Mouse (Mus musculus): ENCODE data around the gene Itga3. TPM values are rescaled to one million over a fixed set of nuclear protein-coding genes. Genes with fewer than 3 reads are reported as not detected.

Itga3 gene
- total RNA-seq (2021): 10 to 100 TPM; 11.2 to 14.0 TPM
- long read RNA-seq, full-length matches to known transcripts: 1 of 14 reads
- long read RNA-seq, partial matches to known transcripts: 10 of 14 reads
- long read RNA-seq, other reads (novel, unspliced or antisense): 3 of 14 reads

DNA sequence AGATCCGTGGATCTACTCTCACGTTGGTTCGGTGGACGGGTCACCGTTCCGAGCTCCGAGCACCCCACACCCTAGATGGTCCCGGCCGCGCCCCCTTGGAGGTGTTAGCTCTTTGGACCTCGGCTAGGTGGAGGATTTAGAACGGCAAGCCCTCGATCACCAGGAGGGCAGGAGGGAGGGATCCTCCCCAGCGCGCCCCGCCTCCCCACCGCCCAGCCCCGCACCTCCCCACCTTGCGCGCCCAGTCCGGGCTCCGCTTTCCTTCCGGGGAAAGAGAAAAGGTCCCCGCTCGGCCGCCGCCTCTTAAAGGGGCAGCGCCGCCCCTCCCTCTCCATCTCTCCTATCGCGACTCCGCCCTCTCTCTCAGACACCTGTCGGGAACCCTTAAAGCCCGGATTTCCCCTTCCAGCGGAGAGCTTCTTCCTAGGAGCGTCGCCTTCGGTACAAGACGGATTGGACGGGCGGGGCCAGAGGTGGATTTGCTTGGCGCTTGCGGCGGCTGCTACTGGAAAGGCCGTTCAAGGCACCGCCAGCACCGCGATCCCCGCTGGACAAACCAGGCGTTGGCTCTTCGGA is at the start of gene Itga3:
Gene Itga3 (minus strand): TSS at position 266 of the 576 bp plus-strand sequence.
- DNase-seq (ENCODE audit: low spot score in 2 of 2): peak; percentile 9 to 24

DNA sequence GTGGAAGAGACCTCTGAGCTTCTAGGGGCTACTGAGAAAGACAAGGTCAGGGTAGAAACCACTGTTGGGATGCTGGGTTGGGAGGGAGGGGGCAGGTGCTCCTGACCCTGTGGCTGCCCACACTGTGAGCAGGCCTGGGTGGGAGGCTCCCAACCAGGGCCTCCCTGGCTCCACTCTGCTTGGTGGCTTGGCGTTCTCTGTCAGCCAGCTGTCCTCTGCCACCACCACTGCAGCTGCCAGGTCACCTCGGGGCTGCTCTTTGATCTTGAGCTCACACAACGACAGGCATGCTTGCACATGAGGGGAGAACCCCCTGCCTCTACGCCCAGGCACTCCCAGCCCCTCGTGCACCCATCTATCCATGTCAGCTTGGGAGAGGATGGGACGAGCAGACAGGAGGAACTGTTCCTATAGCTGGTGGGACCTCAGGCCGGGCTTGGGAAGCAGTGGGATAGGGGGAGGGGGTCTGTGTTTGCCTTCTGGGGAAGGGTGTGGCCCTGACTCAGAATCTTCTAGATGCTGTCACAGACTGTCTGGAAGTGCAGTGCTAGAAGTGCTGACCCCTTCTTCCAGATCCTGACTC is 48.9 kb upstream of the Itga3 start:
- no peak for DNase-seq (ENCODE audit: low spot score in 2 of 2)

DNA sequence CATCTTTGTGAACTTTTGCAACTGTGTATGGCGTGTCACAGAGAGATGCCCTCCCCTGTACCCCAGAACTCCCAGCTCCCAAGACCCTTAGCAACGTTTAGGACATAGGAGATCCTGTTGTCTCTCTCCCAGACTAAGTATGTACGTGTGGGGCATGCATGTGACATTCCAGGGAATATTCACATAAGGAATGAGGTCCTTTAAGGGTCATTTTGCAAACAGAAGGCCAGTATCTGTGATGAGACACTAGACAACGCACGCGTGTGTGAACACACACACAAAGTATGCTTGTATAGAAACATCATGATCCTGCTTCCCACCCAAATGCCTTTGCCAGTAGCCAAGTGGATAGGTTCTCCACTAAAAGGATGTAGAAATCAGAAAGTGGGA is 45.5 kb upstream of the Itga3 start:
- DNase-seq (ENCODE audit: low spot score in 2 of 2): no peak

DNA sequence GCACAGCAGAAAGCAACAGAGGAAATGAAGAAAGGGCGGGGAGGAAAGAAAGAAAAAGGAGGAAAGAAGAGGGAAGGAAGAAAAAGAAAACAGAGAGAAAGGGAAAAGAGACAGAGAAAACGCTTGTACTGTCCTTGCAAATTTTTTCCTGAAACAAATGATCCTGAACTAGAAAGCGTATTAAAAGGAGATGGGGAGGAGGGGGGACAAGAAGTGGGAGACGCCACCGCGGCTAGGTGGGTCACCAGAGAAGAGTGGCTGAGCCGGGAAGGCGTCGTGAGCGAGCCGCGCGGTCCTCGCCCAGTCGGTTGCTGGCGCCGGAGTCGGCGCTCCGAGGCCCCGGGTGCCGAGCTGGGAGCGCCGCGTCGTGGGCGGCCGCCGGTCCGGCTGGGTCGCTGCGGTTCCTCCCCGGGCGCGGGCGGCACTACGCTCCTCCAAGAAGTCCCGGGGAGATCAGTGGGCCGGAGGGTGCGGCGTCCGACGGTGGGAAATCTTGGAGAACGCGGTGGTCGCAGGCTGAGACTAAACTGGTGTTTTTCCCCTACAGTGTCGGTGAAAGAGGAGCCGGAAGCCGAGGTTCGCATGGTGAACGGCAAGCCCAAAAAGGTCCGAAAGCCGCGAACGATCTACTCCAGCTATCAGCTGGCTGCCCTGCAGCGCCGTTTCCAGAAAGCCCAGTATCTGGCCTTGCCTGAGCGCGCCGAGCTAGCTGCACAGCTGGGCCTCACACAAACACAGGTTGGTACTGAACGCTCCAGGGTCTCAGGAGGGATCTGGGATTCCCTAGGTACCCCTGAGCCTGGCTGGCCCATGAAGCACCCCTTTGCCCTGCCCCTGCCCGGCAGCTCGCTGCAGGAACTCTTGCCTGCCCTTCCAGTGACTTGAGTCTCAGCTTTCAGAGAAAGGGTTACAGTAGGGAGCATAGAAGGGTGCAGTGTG is 44.8 kb upstream of the Itga3 start:
- DNase-seq (ENCODE audit: low spot score in 2 of 2): no peak

DNA sequence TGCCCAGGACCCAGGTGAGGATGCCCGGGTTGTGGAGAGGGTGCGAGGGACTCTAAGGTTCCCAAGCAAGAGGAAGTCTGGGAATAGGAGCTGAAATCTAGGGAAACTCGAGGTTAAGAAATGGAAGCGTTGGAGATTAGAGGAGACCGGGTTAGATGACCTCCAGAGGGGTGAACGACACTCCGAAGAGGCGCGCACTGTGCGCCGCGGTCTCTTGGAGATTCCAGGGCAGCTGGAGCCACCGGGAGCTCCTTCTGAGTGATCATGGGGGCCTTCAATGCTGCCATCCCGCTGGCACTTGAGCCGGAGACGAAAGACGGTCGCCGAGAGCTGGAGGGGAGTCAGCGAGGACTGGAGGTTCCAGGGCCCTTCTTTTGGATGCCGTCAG is 44.0 kb upstream of the Itga3 start:
- DNase-seq (ENCODE audit: low spot score in 2 of 2): no peak

DNA sequence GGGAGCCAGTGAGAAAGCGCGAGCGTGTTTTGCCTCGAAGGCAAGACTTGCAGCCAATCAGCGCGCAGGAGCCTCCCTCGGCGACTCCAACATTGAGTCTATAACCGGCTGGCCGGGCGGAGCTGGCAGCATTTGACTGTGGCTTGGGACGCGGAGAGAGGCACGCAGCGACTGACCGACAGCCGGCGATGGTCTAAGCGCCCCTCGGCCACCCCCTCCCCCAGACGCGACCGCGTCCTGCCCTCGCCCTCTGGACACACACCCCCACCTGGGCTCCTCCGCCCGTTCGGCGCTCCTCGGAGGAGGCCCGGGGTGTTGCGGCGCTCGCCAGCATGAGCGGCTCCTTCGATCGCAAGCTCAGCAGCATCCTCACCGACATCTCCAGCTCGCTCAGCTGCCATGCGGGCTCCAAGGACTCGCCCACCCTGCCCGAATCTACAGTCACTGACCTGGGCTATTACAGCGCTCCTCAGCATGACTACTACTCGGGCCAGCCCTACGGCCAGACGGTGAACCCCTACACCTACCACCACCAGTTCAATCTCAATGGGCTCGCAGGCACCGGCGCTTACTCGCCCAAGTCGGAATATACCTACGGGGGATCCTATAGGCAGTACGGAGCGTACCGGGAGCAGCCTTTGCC is 43.5 kb upstream of the Itga3 start, which contains the start of gene Dlx3:
Gene Dlx3 (plus strand): TSS at position 130 of the 643 bp plus-strand sequence.
- DNase-seq (ENCODE audit: low spot score in 2 of 2): no peak

DNA sequence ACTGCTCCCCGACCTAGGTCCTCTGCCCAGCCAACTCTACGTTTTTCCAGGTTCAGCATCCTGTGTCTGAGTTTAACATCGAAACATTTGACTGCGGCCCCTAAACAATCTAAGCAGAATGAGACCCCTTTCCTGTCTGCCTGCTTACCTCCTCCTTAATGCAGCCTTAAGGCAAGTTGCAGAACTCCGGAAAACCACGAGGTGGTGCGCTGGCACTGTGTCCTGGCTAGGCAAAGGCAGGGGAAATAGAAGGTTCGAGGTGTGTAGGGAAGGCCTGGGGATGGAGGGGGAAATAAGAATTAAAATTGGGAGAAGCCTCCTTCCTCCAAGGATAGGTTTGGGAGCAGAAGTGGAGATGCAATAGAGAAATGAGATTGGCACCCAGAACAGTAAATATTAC is 41.9 kb upstream of the Itga3 start:
- DNase-seq (ENCODE audit: low spot score in 2 of 2): peak; percentile 34 to 76

DNA sequence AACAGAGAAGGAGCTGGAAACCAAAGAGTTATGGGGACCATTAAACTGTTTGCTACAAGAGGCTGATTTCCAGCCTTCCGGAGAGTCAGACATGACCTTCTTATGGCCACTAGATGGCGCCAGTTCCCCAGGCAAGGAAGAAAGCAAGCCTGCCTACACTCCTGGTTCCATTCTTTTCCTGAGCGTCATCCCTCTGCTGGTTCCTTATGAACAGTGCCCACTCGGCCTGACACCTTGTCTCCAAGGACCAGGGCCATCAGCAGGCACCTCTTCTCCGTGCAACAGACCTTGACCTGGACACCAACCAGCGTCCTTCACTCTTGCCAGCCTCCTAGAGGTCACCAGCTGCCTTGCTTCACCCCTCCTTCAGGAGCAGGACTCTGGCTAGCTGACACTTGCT is 40.4 kb upstream of the Itga3 start:
- peak; percentile 52 to 88 for DNase-seq (ENCODE audit: low spot score in 2 of 2)

DNA sequence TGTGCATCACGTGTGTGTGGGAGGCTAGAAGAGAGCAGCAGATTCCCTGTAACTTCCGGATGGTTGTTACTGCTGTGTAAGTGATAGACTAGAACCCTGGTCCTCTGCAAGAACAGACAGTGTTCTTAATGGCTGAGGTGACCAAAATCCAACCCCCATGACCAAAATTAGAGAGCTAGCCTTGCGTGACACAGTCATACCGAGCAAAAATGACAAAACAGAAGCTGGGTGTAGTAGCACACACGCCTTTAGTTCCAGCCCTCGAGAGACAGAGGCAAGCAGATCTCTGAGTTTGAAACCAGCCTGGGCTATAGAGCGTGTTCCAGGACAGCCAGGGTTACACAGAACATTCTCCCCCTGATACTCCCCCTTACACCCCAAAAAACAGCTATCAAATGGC is 33.5 kb upstream of the Itga3 start:
- DNase-seq (ENCODE audit: low spot score in 2 of 2): no peak

DNA sequence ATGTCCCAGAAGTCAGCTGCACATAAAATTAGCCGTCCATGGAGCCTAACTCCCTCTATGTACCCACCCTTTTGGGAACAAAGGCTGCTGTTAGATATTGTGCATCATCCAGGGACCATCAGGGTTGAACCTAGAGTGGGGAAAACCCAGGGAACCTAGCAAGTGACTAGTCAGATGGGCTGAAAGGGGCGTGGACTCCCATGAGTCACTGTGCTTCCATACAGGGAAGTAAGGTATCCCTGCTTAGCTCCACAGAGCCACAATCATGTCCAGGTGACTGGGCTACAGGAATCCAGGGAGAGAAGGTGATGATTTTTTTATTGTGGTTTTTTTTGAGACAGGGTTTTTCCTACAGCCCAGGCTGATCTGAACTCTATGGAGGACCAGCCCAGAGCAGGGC is 32.4 kb upstream of the Itga3 start:
- DNase-seq (ENCODE audit: low spot score in 2 of 2): no peak

DNA sequence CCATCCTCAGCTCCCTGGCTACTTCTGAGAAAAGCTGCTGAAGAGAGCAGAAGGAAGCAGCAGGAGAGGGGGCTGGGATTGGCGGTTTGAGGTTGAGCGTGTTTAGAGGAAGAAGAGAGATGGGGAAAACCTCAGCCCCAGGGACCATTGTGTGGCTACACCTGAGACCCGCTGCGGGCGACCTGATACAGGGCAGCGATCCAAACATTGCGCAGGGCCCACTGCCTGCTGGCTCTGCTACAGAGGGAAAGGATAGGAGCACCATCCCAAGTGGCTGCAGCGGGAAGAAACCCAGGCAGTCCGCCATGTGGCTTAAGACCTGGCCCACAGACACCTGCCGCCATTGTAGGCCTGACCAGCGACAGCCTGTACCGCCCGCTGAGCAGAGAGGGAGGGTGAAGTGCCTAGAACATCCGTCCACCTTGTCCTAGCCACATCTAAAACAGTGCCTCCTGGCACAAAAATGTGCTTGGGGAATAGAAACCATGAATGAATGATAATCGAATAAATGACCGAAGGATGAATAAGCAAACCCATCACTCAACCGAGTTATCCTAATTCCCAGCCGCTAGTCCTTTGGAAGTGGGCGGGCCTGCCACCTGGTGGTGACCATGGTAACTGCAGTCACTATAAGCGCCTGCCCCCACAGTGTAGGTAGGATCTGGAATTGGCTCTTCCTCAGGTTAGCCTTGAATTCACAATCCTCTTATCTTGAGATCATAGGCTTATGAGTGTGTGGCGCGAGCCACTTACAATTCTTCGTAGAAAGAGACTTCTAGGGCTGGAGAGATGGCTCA is 30.0 kb upstream of the Itga3 start:
- DNase-seq (ENCODE audit: low spot score in 2 of 2): peak; percentile 69 to 84

DNA sequence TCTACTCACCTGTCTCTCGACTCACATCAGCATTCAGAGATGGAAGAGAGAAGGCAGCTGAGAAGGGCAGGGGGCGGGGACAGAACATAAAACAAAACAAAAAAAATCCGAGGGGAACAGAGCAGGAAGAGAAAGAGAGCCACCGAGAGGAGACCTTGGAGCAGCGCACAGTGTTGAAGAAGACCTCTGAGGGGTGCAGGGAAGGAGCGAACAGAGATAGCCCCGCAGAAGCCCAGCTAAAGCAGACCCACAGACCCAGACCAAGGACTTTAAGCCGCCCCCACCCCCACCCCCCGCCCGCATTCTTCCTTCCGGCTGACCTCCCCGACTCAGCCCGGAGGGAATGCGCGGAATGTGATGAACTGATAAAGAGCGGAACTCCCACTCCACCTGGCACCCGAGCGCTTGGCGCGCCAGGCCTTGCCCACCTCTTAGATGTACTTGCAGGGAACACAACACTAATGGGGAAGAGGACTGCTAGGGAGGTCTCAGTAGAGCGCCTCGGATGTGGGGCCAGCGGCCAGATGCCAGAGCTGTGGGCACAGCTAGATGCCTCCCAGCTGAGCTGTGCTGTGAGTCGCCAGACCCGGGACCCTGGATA is 28.8 kb upstream of the Itga3 start:
- DNase-seq (ENCODE audit: low spot score in 2 of 2): no peak

DNA sequence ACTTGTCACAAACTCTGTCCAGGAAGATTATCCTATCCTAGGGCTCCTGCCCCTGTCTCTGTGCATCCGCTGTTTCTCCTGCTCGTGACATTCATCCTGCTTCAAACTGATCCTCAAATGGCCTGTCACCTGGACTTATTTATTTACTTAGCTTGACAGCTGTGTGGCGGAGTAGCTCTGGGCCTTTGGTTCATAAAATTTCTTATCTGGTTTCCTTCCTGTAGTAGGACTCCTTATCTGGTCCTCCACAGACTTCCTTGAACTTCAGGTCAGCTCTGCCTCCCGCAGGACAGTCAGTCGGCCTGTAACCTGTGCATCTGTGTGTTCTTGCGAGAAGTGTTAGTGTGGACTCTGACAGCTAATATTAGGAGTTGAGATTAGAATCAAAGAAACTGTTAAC is 27.7 kb upstream of the Itga3 start:
- no peak for DNase-seq (ENCODE audit: low spot score in 2 of 2)

DNA sequence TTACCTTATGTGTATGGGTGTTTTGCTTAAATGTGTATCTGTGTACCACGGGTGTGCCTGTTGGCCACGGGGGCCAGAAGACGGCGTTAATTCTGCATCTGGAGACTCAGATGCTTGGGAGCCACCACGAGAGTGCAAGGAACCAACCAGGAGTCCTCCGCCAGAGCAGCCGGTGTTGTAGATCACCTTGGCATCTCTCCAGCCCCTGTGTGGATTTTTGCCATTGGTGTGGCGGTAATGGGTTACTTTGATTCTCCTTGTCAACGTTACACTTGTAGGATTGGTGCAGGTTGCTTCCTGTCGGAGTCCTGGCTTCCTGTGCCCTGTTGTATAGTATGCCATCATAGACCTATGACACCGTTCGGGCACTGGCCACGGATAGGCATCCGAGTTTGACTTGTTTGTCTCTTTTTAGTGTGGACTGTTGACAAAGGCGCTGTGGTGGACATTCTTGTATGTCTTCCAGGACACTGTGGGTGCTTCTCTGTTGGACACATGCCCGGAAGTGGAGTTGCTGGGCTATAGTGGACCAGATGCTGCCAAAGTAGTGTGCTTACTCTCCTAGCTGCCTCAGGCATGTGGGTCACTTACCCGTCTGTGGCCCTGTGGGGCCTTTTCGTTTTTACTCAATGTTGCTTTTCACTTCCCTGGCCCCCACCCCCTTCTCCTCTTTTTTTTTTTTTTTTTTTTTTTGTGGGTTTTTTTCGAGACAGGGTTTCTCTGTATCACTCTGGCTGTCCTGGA is 25.7 kb upstream of the Itga3 start:
- no peak for DNase-seq (ENCODE audit: low spot score in 2 of 2)

DNA sequence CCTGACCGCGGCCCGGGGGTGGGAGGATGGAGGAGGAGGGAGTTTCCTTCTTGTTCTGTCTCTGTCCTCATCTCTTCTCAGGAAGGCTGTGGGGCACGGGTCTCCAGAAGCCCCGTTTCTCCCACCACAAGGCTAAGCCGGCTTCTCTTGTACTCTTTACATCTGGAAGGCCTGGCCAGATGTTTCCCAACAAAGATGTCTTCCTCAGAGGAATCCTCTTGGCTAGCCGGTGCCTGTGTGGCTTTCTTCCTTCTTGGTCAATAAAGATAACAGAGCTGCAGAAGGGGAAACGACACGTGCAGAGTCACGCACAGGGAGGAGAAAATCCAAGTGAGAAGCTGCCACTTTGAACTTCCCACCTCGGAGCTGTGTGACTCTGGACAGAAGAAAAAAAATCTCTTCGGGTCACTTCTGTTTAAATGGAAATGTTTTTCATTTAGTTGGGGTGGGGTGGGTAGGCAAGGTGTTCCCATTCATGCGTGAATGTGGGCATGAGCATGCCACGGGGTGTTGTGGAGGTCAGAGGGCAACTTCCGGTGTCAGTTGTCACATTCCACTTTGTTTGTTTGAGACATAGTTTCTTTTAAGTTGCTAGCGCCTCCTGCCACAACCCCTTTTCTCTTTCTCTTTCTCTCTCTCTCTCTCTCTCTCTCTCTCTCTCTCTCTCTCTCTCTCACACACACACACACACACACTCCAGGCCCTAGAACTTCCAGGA is 24.6 kb upstream of the Itga3 start:
- DNase-seq (ENCODE audit: low spot score in 2 of 2): no peak

DNA sequence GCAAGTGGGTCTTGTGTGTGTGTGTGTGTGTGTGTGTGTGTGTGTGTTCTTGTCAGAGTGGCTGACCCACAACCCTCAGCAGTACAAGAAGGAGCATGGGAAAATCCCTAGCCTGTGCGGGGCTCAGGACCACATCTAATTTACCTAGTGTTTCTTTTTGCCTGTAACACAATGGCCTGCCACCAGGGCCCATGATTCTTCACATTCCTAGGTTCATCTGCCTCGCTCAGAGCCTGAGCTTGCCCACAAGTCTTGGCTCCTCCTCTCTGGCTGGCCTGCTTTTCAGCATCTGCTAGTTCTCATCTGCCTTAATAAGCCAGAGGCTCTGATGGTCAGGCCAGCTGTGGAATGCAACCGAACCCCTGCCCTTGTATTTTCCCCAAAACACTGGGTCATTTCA is 23.8 kb upstream of the Itga3 start:
- no peak for DNase-seq (ENCODE audit: low spot score in 2 of 2)

DNA sequence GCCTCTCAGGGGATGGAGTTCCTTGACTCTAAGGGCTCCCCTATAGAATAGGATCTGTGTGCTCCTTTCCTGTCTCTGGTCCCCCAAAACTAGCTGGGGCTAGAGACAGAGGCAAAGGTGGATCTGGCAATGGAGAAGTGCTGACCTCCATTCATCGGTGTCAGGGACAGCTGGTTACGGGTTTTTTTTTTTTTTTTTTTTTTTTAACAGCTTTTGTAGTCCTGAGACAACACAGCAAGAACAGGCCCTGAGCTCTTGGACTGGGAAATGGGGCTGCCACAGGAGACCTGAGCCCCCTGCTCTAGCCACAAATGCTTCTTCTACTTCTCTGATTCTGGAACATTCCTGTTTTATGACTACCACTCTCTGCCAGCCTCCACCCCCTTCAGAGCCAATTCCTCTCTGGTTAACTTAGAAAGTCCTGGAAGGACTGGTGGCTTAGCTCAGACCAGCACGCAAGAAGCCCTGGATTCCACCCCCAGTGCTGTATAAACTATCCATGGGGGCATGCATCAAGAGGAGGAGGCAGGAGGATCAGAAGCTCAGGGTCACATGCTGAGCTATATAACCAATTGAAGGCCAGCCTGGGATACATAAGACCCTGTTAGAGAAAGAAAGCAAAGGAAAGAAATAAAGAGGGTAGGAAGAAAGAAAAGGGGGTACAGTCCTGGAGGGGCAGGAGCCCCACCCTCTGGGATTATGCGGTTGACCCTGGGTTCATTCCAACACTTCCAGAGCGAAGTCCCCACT is 21.9 kb upstream of the Itga3 start:
- DNase-seq (ENCODE audit: low spot score in 2 of 2): no peak

DNA sequence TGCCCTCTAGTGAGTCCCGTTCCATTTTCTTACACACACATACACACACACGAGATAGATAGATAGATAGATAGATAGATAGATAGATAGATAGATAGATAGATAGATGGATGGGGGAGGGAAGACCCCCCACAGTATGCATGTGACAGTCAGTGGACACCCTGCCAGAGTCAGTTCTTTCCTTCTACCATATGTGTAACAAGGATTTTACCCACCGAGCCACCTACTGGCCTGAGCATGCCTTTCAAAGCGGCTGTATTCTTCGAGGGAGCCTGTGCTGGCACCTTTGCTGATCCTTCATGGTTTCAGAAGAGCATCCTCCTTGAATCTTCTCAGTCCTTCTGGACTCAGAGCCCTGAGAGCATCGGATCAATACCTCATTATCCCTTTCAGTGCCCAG is 21.3 kb upstream of the Itga3 start:
- no peak for DNase-seq (ENCODE audit: low spot score in 2 of 2)

Measured in layer of hippocampus, adult 18-20 months (tissue).